Mouse (Mus musculus) small intestine, adult 2 months (tissue): ENCODE results near the gene Wdtc1.

Experiments used
- CTCF ChIP-seq: fragments of 200-500 bp; IDR thresholded peaks from 2 replicates; pipeline ENCODE4 v1.5.1; 2012; ENCODE audit warnings: low read depth, mild to moderate bottlenecking, control low read depth, inconsistent platforms, low read length, moderate library complexity, mixed read lengths; ENCODE audit not compliant: insufficient replicate concordance, insufficient read length; ENCODE audit errors: extremely low read depth
- POLR2A ChIP-seq: fragments of 200-500 bp; IDR thresholded peaks from 2 replicates; pipeline ENCODE4 v1.6.1; 2012; ENCODE audit warnings: low read depth, mild to moderate bottlenecking, control low read depth, inconsistent platforms, low read length, moderate library complexity

GRCm38 (mm10) chr4:133386061-133386797 is 32.9 kb upstream of the Wdtc1 start:
- TF ChIP-seq CTCF (no peak), POLR2A (no peak)
